Mouse (Mus musculus): ENCODE measurements around the gene Wdr92. TPM values are rescaled to one million over a fixed set of nuclear protein-coding genes. Genes with fewer than 3 reads are reported as not detected.
A peak's percentile ranks its signal among the peaks of the same experiment; 100 is the strongest.
"Not testable (repeated sequence)": the region's sequence is repeated elsewhere in the genome, so short reads cannot be mapped to it uniquely, and the experiment has no call there.

Wdr92 gene
- total RNA-seq, 4 experiments from 2014 or later: 10.7 to 14.1 (median 11.2) TPM

GRCm38 (mm10) chr11:17202481-17202880, 20.6 kb downstream of the Wdr92 start:
- no peak for DNase-seq (ENCODE audit: low spot score)

- peak; percentile 97 for DNase-seq (ENCODE audit: low spot score)
Observed at GRCm38 (mm10) chr11:17211258-17212140, 29.6 kb downstream of the Wdr92 start, which contains the start of gene Pno1. Pno1 (minus strand) TSS chr11:17211568.

GRCm38 (mm10) chr11:17212141-17212495, 30.2 kb downstream of the Wdr92 start:
- DNase-seq (ENCODE audit: low spot score): no peak

GRCm38 (mm10) chr11:17212903-17213509, 31.1 kb downstream of the Wdr92 start:
- no peak for DNase-seq (ENCODE audit: low spot score)

GRCm38 (mm10) chr11:17215475-17215874, 33.6 kb downstream of the Wdr92 start:
- no peak for DNase-seq (ENCODE audit: low spot score)

- no peak for DNase-seq (ENCODE audit: low spot score)
Observed at GRCm38 (mm10) chr11:17221126-17221525, 39.2 kb downstream of the Wdr92 start.

GRCm38 (mm10) chr11:17232792-17233191, 50.9 kb downstream of the Wdr92 start:
- DNase-seq (ENCODE audit: low spot score): no peak

GRCm38 (mm10) chr11:17236449-17237037, 54.6 kb downstream of the Wdr92 start:
- DNase-seq (ENCODE audit: low spot score): no peak

GRCm38 (mm10) chr11:17238598-17238997, 56.7 kb downstream of the Wdr92 start:
- DNase-seq (ENCODE audit: low spot score): not testable (repeated sequence)

- no peak for DNase-seq (ENCODE audit: low spot score)
Observed at GRCm38 (mm10) chr11:17248715-17249114, 66.8 kb downstream of the Wdr92 start.

- DNase-seq (ENCODE audit: low spot score): no peak
Observed at GRCm38 (mm10) chr11:17256813-17257365, 75.0 kb downstream of the Wdr92 start.

GRCm38 (mm10) chr11:17257443-17257842, 75.5 kb downstream of the Wdr92 start, which contains the start of gene C1d:
C1d (plus strand) TSS chr11:17257579.
- DNase-seq (ENCODE audit: low spot score): peak; percentile 92

- DNase-seq (ENCODE audit: low spot score): no peak
Observed at GRCm38 (mm10) chr11:17257861-17258260, 76.0 kb downstream of the Wdr92 start.

GRCm38 (mm10) chr11:17267176-17267575, 85.3 kb downstream of the Wdr92 start:
- no peak for DNase-seq (ENCODE audit: low spot score)

GRCm38 (mm10) chr11:17268801-17269200, 86.9 kb downstream of the Wdr92 start:
- peak; percentile 32 for DNase-seq (ENCODE audit: low spot score)

- DNase-seq (ENCODE audit: low spot score): peak; percentile 35
Observed at GRCm38 (mm10) chr11:17279959-17280358, 98.1 kb downstream of the Wdr92 start.

Other genes starting within 250 kb of the Wdr92 start
- gene Fbxo48, start 230.7 kb upstream of the Wdr92 start, total RNA-seq (2022): under 1 TPM; 0.11 to 0.28 (median 0.19) TPM
- 1 to 10 TPM; 3.0 to 3.4 (median 3.2) TPM for gene Cnrip1, start 130.5 kb upstream of the Wdr92 start, total RNA-seq (2022)
- 1 to 10 TPM; 3.6 to 7.9 (median 4.4) TPM for gene Plek, start 129.7 kb upstream of the Wdr92 start, total RNA-seq (2022)
- 10 to 100 TPM; 63.5 to 67.1 (median 64.5) TPM for gene Ppp3r1, start 22.8 kb upstream of the Wdr92 start, total RNA-seq (2022)
- 10 to 100 TPM; 31.5 to 36.2 (median 35.2) TPM for gene Pno1, start 29.5 kb downstream of the Wdr92 start, total RNA-seq (2022)
- 10 to 100 TPM; 32.9 to 38.0 (median 36.5) TPM for gene C1d, start 75.5 kb downstream of the Wdr92 start, total RNA-seq (2022)